Mouse (Mus musculus): ENCODE data around the gene Sdha.

Sdha gene

GRCm38 (mm10) chr13:74349566-74350434, at the start of gene Sdha, which contains the start of gene Ccdc127:
Gene Sdha (minus strand): TSS chr13:74350280.
Gene Ccdc127 (plus strand): TSS chr13:74350309.
- in situ Hi-C loops (cut with MseI, MboI): no loop called here

- in situ Hi-C loops (cut with MseI, MboI): no loop called here
These were observed 49.3 kb upstream of the Sdha start, which contains the start of gene Ftl1-ps1 for GRCm38 (mm10) chr13:74399298-74399839. Gene Ftl1-ps1 (plus strand): TSS chr13:74399694.

- in situ Hi-C loops (cut with MseI, MboI): no loop called here
These were observed 41.1 kb upstream of the Sdha start for GRCm38 (mm10) chr13:74391156-74391555.

GRCm38 (mm10) chr13:74390371-74390990, 40.4 kb upstream of the Sdha start, which contains the start of gene Zfp72:
Gene Zfp72 (minus strand): TSS chr13:74390836.
- in situ Hi-C loops (cut with MseI, MboI): no loop called here

- in situ Hi-C loops (cut with MseI, MboI): no loop called here
These were observed 39.6 kb upstream of the Sdha start for GRCm38 (mm10) chr13:74389730-74390129.

GRCm38 (mm10) chr13:74382289-74382688, 32.2 kb upstream of the Sdha start:
- in situ Hi-C loops (cut with MseI, MboI): no loop called here

- in situ Hi-C loops (cut with MseI, MboI): no loop called here
These were observed 31.6 kb upstream of the Sdha start for GRCm38 (mm10) chr13:74381533-74382276.

GRCm38 (mm10) chr13:74363859-74364235, 13.8 kb upstream of the Sdha start, which contains the start of gene Lrrc14b:
Gene Lrrc14b (minus strand): TSS chr13:74364005.
- in situ Hi-C loops (cut with MseI, MboI): no loop called here

GRCm38 (mm10) chr13:74363176-74363858, 13.2 kb upstream of the Sdha start:
- in situ Hi-C loops (cut with MseI, MboI): no loop called here

- in situ Hi-C loops (cut with MseI, MboI): no loop called here
These were observed 12.1 kb upstream of the Sdha start for GRCm38 (mm10) chr13:74362218-74362617.

- in situ Hi-C loops (cut with MseI, MboI): no loop called here
These were observed 6.4 kb upstream of the Sdha start for GRCm38 (mm10) chr13:74356491-74356890.

- in situ Hi-C loops (cut with MseI, MboI): no loop called here
These were observed 391 bp upstream of the Sdha start for GRCm38 (mm10) chr13:74350435-74350906.

- in situ Hi-C loops (cut with MseI, MboI): no loop called here
These were observed 9.0 kb downstream of the Sdha start for GRCm38 (mm10) chr13:74341036-74341435.

GRCm38 (mm10) chr13:74329321-74329720, 20.8 kb downstream of the Sdha start:
- in situ Hi-C loops (cut with MseI, MboI): no loop called here

GRCm38 (mm10) chr13:74317170-74317849, 32.8 kb downstream of the Sdha start, which contains the start of gene Pdcd6:
Gene Pdcd6 (minus strand): TSS chr13:74317580.
- in situ Hi-C loops (cut with MseI, MboI): no loop called here

GRCm38 (mm10) chr13:74316789-74317169, 33.3 kb downstream of the Sdha start:
- in situ Hi-C loops (cut with MseI, MboI): no loop called here

GRCm38 (mm10) chr13:74316386-74316785, 33.7 kb downstream of the Sdha start:
- in situ Hi-C loops (cut with MseI, MboI): no loop called here

GRCm38 (mm10) chr13:74314616-74315015, 35.5 kb downstream of the Sdha start:
- in situ Hi-C loops (cut with MseI, MboI): no loop called here

- in situ Hi-C loops (cut with MseI, MboI): no loop called here
These were observed 44.3 kb downstream of the Sdha start for GRCm38 (mm10) chr13:74305780-74306179.

- in situ Hi-C loops (cut with MseI, MboI): no loop called here
These were observed 44.7 kb downstream of the Sdha start for GRCm38 (mm10) chr13:74305380-74305779.

Data from mouse trophoblast stem cell (cell line).